Mouse (Mus musculus) midbrain, embryonic 13.5 days (tissue): Measurements from ENCODE around the gene Clca3a2. TPM values are rescaled to one million over a fixed set of nuclear protein-coding genes. Genes with fewer than 3 reads are reported as not detected.
A peak's percentile ranks its signal among the peaks of the same experiment; 100 is the strongest.
"Not testable (repeated sequence)": the region's sequence is repeated elsewhere in the genome, so short reads cannot be mapped to it uniquely, and the experiment has no call there.

Experiments used
- ATAC-seq: fragments of 200-750 bp; cut with Nextera tagmentation; 2 replicates; pipeline ENCODE4 v1.8.0; 2017; ENCODE audit warnings: mild to moderate bottlenecking, moderate TSS enrichment, moderate library complexity
- H3K27ac ChIP-seq: fragments of 300-500 bp; sonication (generic); 2 replicates; pipeline ENCODE4 v1.5.1; 2015; ENCODE audit warnings: inconsistent platforms, mild to moderate bottlenecking, moderate library complexity
- H3K27me3 ChIP-seq: fragments of 300-500 bp; sonication (generic); 2 replicates; pipeline ENCODE4 v1.6.1; 2015; ENCODE audit warnings: mild to moderate bottlenecking, inconsistent platforms
- H3K36me3 ChIP-seq: fragments of 300-500 bp; sonication (generic); 2 replicates; pipeline ENCODE4 v1.6.1; 2015; ENCODE audit warnings: mild to moderate bottlenecking, inconsistent platforms
- H3K4me1 ChIP-seq: fragments of 300-500 bp; sonication (generic); replicated peaks from 2 replicates; pipeline ENCODE4 v1.6.1; 2015; ENCODE audit warnings: inconsistent platforms
- H3K4me2 ChIP-seq: fragments of 300-500 bp; sonication (generic); replicated peaks from 2 replicates; pipeline ENCODE4 v1.6.1; 2015; ENCODE audit warnings: moderate library complexity, mild to moderate bottlenecking, inconsistent platforms
- H3K4me3 ChIP-seq: fragments of 300-500 bp; sonication (generic); replicated peaks from 2 replicates; pipeline ENCODE4 v1.5.1; 2015; ENCODE audit warnings: mild to moderate bottlenecking, inconsistent platforms
- H3K9ac ChIP-seq: fragments of 300-500 bp; sonication (generic); replicated peaks from 2 replicates; pipeline ENCODE4 v1.6.1; 2015; ENCODE audit warnings: mild to moderate bottlenecking, inconsistent platforms
- H3K9me3 ChIP-seq: fragments of 300-500 bp; sonication (generic); 2 replicates; pipeline ENCODE4 v1.6.1; 2016; ENCODE audit warnings: mild to moderate bottlenecking, inconsistent platforms
- WGBS: fragments of 180-500 bp; shearing (Covaris S2); methylation state at CpG from one replicate; pipeline ENCODE4 v1.1.7; 2015; 5-methylcytosine and 5-hydroxymethylcytosine counted together
- polyA plus RNA-seq: library from polyadenylated mRNA; unstranded; fragments of >200 nt; fragmentation: Nextera tagmentation; extraction: Ambion mirVana; gene quantifications from 2 replicates; pipeline ENCODE4 v1.2.1, GENCODE M21; 2015

Gene Clca3a2
- polyA plus RNA-seq, result not detected in 2 replicates

- H3K9ac ChIP-seq, H3K4me2 ChIP-seq, H3K4me3 ChIP-seq, H3K27ac ChIP-seq, H3K9me3 ChIP-seq, ATAC-seq, H3K36me3 ChIP-seq, H3K27me3 ChIP-seq, H3K4me1 ChIP-seq: not testable (repeated sequence)
- WGBS, result 74% methylated on average over 6 of the region's 6 CpGs
Measured at GRCm38 (mm10) chr3:144819219-144819618, at the start of gene Clca3a2. Gene Clca3a2 (minus strand): TSS chr3:144819494.

- WGBS, result 83% methylated on average over 4 of the region's 4 CpGs
- H3K9me3 ChIP-seq, result 0 out of 2 replicates have a peak, but pooled peaks cover 3% of the 10 kb centered on the region
- H3K4me3 ChIP-seq, result no peak overlapping the region
- no peak overlapping the region for H3K27ac ChIP-seq
- H3K4me1 ChIP-seq, result no peaks in the 10 kb centered on the region
- H3K36me3 ChIP-seq, result no peaks in the 10 kb centered on the region
- ATAC-seq, result no peak
- H3K27me3 ChIP-seq, result no peaks in the 10 kb centered on the region
- H3K9ac ChIP-seq, result no peak overlapping the region
- no peak overlapping the region for H3K4me2 ChIP-seq
Measured at GRCm38 (mm10) chr3:144849584-144849983, 30.3 kb upstream of the Clca3a2 start.

- not testable (repeated sequence) for ATAC-seq, H3K9ac ChIP-seq, H3K9me3 ChIP-seq, H3K4me3 ChIP-seq, H3K27ac ChIP-seq, H3K4me1 ChIP-seq, H3K4me2 ChIP-seq, H3K36me3 ChIP-seq, H3K27me3 ChIP-seq
- WGBS, result 90% methylated on average over 9 of the region's 9 CpGs
Measured at GRCm38 (mm10) chr3:144849014-144849556, 29.8 kb upstream of the Clca3a2 start, which contains the start of gene Clca3b. Gene Clca3b (minus strand): TSS chr3:144849357.

- no peak for ATAC-seq
- Histone ChIP-seq H3K9me3 (no peaks in the 10 kb centered on the region), H3K4me3 (no peak overlapping the region), H3K4me2 (no peak overlapping the region), H3K36me3 (no peaks in the 10 kb centered on the region), H3K27ac (no peak overlapping the region), H3K27me3 (no peaks in the 10 kb centered on the region), H3K4me1 (no peaks in the 10 kb centered on the region), H3K9ac (no peak overlapping the region)
- 90% methylated on average over 6 of the region's 6 CpGs for whole genome bisulfite sequencing
Measured at GRCm38 (mm10) chr3:144827257-144827656, 8.0 kb upstream of the Clca3a2 start.

- Histone ChIP-seq H3K27ac (no peak overlapping the region), H3K9me3 (no peaks in the 10 kb centered on the region), H3K4me2 (no peak overlapping the region), H3K4me3 (no peak overlapping the region), H3K4me1 (no peaks in the 10 kb centered on the region), H3K36me3 (no peaks in the 10 kb centered on the region), H3K27me3 (no peaks in the 10 kb centered on the region), H3K9ac (no peak overlapping the region)
- ATAC-seq, result peak; percentile 83
- 20% methylated on average over 10 of the region's 10 CpGs for whole genome bisulfite sequencing
Measured at GRCm38 (mm10) chr3:144825151-144825550, 5.9 kb upstream of the Clca3a2 start.

GRCm38 (mm10) chr3:144823331-144823730 is 4.0 kb upstream of the Clca3a2 start:
- Histone ChIP-seq H3K4me1 (no peaks in the 10 kb centered on the region), H3K27me3 (no peaks in the 10 kb centered on the region), H3K9ac (no peak overlapping the region), H3K27ac (no peak overlapping the region), H3K36me3 (no peaks in the 10 kb centered on the region), H3K9me3 (no peaks in the 10 kb centered on the region), H3K4me3 (no peak overlapping the region), H3K4me2 (no peak overlapping the region)
- no peak for ATAC-seq
- WGBS, result 88% methylated on average over 5 of the region's 5 CpGs

GRCm38 (mm10) chr3:144820632-144821031 is 1.3 kb upstream of the Clca3a2 start:
- Histone ChIP-seq H3K36me3 (no peaks in the 10 kb centered on the region), H3K4me2 (no peak overlapping the region), H3K27ac (no peak overlapping the region), H3K27me3 (no peaks in the 10 kb centered on the region), H3K4me1 (no peaks in the 10 kb centered on the region), H3K9ac (no peak overlapping the region), H3K4me3 (no peak overlapping the region), H3K9me3 (no peaks in the 10 kb centered on the region)
- ATAC-seq, result no peak
- WGBS, result 80% methylated on average over 1 of the region's 1 CpGs

GRCm38 (mm10) chr3:144813336-144813735 is 6.0 kb downstream of the Clca3a2 start:
- H3K9me3 ChIP-seq, H3K36me3 ChIP-seq, H3K27me3 ChIP-seq, H3K9ac ChIP-seq, H3K4me2 ChIP-seq, H3K4me3 ChIP-seq, ATAC-seq, H3K4me1 ChIP-seq, H3K27ac ChIP-seq: not testable (repeated sequence)
- WGBS, result 95% methylated on average over 6 of the region's 6 CpGs

GRCm38 (mm10) chr3:144811821-144812220 is 7.5 kb downstream of the Clca3a2 start:
- ATAC-seq, result no peak
- Histone ChIP-seq H3K4me1 (no peaks in the 10 kb centered on the region), H3K9ac (no peak overlapping the region), H3K4me3 (no peak overlapping the region), H3K36me3 (no peaks in the 10 kb centered on the region), H3K4me2 (no peak overlapping the region), H3K9me3 (no peaks in the 10 kb centered on the region), H3K27me3 (no peaks in the 10 kb centered on the region), H3K27ac (no peak overlapping the region)
- WGBS, result 37% methylated on average over 3 of the region's 3 CpGs

GRCm38 (mm10) chr3:144808153-144808925 is 11.0 kb downstream of the Clca3a2 start:
- not testable (repeated sequence) for H3K27me3 ChIP-seq, H3K9me3 ChIP-seq, H3K27ac ChIP-seq, H3K4me2 ChIP-seq, H3K4me1 ChIP-seq, H3K9ac ChIP-seq, H3K36me3 ChIP-seq, H3K4me3 ChIP-seq
- WGBS, result 64% methylated on average over 15 of the region's 17 CpGs
- ATAC-seq, result 0 out of 2 replicates have a peak, but pooled peaks have one; percentile 24

- not testable (repeated sequence) for H3K27ac ChIP-seq, H3K4me2 ChIP-seq, H3K9ac ChIP-seq, H3K36me3 ChIP-seq, H3K4me1 ChIP-seq, H3K4me3 ChIP-seq, ATAC-seq, H3K27me3 ChIP-seq, H3K9me3 ChIP-seq
- 41% methylated on average over 2 of the region's 2 CpGs for WGBS
Measured at GRCm38 (mm10) chr3:144806626-144807025, 12.7 kb downstream of the Clca3a2 start.

GRCm38 (mm10) chr3:144801861-144802260 is 17.4 kb downstream of the Clca3a2 start:
- no peak overlapping the region for H3K27ac ChIP-seq
- no peaks in the 10 kb centered on the region for H3K27me3 ChIP-seq
- no peaks in the 10 kb centered on the region for H3K9me3 ChIP-seq
- H3K4me3 ChIP-seq, result no peak overlapping the region
- H3K36me3 ChIP-seq, result no peaks in the 10 kb centered on the region
- 37% methylated on average over 8 of the region's 8 CpGs for WGBS
- no peak overlapping the region for H3K9ac ChIP-seq
- H3K4me2 ChIP-seq, result no peak overlapping the region
- H3K4me1 ChIP-seq, result no peaks in the 10 kb centered on the region
- no peak for ATAC-seq
